Mouse (Mus musculus) forebrain, embryonic 10.5 days (tissue): ENCODE data around the gene Olfr629. TPM values are rescaled to one million over a fixed set of nuclear protein-coding genes. Genes with fewer than 3 reads are reported as not detected.
"Not testable (repeated sequence)": the region's sequence is repeated elsewhere in the genome, so short reads cannot be mapped to it uniquely, and the experiment has no call there.

Experiments used
- DNase-seq: peaks from one replicate; pipeline ENCODE4 v3.0.0-alpha.2; 2017; ENCODE audit warnings: low spot score; ENCODE audit errors: extremely low spot score
- H3K27ac ChIP-seq: fragments of 300-500 bp; sonication (generic); 2 replicates; pipeline ENCODE4 v1.5.1; 2016; ENCODE audit warnings: mild to moderate bottlenecking
- H3K27me3 ChIP-seq: fragments of 300-500 bp; sonication (generic); 2 replicates; pipeline ENCODE4 v1.6.1; 2016; ENCODE audit warnings: mild to moderate bottlenecking; ENCODE audit not compliant: poor library complexity, severe bottlenecking
- H3K36me3 ChIP-seq: fragments of 300-500 bp; sonication (generic); replicated peaks from 2 replicates; pipeline ENCODE4 v1.6.1; 2016; ENCODE audit warnings: mild to moderate bottlenecking, moderate library complexity
- H3K4me1 ChIP-seq: fragments of 300-500 bp; sonication (generic); 2 replicates; pipeline ENCODE4 v1.6.1; 2016
- H3K4me3 ChIP-seq: fragments of 300-500 bp; sonication (generic); 2 replicates; pipeline ENCODE4 v1.5.1; 2016; ENCODE audit warnings: mild to moderate bottlenecking, moderate library complexity
- H3K9me3 ChIP-seq: fragments of 300-500 bp; sonication (generic); 2 replicates; pipeline ENCODE4 v1.6.1; 2016; ENCODE audit warnings: mild to moderate bottlenecking, moderate library complexity
- WGBS: fragments of 180-500 bp; shearing (Covaris S2); methylation state at CpG from one replicate; pipeline ENCODE4 v1.1.7; 2016; 5-methylcytosine and 5-hydroxymethylcytosine counted together
- polyA plus RNA-seq: library from polyadenylated mRNA; unstranded; fragments of >200 nt; fragmentation: Nextera tagmentation; extraction: Ambion mirVana; gene quantifications from 2 replicates; pipeline ENCODE4 v1.2.1, GENCODE M21; 2016

Olfr629 gene
- polyA plus RNA-seq = not detected in 2 replicates

DNA sequence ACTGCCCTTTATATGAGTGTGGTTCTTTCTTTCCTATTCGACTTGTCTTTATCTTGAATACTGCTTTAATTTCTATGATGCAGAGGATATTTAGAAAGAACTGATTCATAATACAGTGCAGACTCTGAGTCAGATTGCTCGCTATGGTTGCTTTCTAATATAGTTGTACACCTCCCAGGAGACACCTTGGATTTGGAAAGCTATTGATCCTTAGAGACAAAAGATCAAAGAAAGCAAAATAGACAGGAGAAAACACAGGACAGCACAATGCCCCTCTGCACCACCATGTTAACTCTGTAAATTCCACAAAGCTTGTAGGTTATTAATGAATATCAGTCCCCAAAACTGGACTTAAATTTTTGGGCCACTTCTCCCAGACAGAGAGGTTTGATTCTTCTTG, at the start of gene Olfr629:
Olfr629 (minus strand) TSS at position 101 of the 400 bp plus-strand sequence.
- no peaks in the 10 kb centered on the region for H3K9me3 ChIP-seq
- no peaks in the 10 kb centered on the region for H3K4me1 ChIP-seq
- no peaks in the 10 kb centered on the region for H3K27me3 ChIP-seq
- DNase-seq = no peak
- no peaks in the 10 kb centered on the region for H3K36me3 ChIP-seq
- 78% methylated on average over 2 of the region's 2 CpGs for WGBS
- no peak within 1 kb of the TSS for H3K4me3 ChIP-seq
- H3K27ac ChIP-seq = no peak within 1 kb of the TSS

DNA sequence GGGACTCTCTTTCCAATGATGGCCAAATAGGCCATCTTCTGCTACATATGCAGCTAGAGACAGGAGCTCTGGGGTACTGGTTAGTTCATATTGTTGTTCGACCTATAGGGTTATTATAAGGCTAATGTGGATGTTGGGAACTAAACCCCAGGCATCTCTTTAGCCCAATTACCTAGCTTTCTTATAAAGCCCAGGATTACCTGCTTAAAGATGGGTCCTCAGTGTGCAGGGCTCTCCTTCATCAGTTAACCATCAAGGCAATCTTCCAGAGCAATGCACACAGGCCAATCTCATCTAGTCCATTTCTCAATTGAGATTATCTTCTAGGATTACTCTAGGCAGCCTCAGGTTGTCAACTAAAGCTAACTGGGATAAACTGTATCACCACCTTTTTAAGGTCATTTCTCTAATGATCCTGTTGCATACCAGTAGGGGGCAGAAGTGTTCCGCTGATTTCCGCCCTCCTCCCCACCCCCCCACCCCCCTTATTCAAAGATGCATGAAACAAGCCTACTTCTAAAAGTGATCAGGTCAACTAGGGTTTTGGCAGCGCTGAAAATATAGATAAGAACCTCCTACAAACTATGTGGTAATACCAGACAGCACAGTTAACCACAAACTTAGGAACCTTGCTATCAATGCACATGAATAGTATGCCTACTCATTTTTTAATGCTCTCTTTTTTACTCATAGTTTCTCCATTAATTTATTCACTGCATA, 48.1 kb upstream of the Olfr629 start:
- WGBS = 21% methylated on average over 4 of the region's 4 CpGs
- no peak overlapping the region for H3K27ac ChIP-seq
- H3K4me1 ChIP-seq = no peaks in the 10 kb centered on the region
- H3K27me3 ChIP-seq = no peaks in the 10 kb centered on the region
- H3K36me3 ChIP-seq = no peaks in the 10 kb centered on the region
- DNase-seq = no peak
- no peak overlapping the region for H3K4me3 ChIP-seq
- no peaks in the 10 kb centered on the region for H3K9me3 ChIP-seq

DNA sequence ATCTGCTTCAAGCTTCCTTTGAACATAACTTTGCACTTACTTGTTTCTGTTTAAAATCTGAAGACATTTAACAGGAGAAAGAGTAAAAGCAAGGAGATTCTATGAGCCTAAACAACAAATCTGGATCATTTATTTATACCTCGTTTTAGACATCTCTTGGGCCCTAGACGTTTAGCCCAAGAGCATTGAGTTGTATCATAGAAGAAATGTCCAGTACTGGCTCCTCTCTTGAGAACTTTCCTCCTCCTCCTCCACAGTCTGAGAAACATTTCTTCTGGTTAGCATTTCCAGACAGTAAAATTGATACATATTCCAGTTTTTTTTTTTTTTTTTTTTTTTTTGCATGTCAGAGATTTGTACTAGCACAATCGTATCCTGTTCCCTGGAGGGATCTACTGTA, 47.0 kb upstream of the Olfr629 start, which contains the start of gene Olfr67:
Olfr67 (minus strand) TSS at position 101 of the 400 bp plus-strand sequence.
- Histone ChIP-seq H3K27ac (no peak within 1 kb of the TSS), H3K27me3 (no peaks in the 10 kb centered on the region), H3K4me3 (no peak within 1 kb of the TSS), H3K36me3 (no peaks in the 10 kb centered on the region), H3K9me3 (no peaks in the 10 kb centered on the region), H3K4me1 (no peaks in the 10 kb centered on the region)
- WGBS = 87% methylated on average over 3 of the region's 3 CpGs
- DNase-seq = no peak

DNA sequence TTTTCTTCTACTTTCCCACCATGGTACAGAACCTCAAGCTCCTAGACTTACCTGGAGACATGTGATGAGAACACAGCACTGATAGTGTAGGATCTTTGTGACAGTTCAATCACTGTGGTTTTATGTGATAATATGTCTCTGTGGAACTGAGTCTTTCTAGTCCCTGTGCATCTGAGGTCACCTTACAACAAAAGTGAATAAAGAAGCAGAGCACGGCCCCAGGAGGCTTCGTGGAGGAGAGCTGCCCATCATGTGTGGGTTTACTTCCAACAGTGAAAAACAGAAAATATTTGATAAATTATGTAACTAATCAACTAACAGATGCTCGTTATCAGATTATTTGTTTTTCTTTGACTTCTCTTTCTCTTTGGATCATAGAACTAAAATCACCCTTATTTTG, 34.9 kb upstream of the Olfr629 start, which contains the start of gene Olfr68:
Olfr68 (minus strand) TSS at position 101 of the 400 bp plus-strand sequence.
- H3K4me1 ChIP-seq = no peaks in the 10 kb centered on the region
- H3K27me3 ChIP-seq = no peaks in the 10 kb centered on the region
- no peak within 1 kb of the TSS for H3K27ac ChIP-seq
- no peaks in the 10 kb centered on the region for H3K9me3 ChIP-seq
- 81% methylated on average over 3 of the region's 3 CpGs for WGBS
- H3K4me3 ChIP-seq = no peak within 1 kb of the TSS
- no peaks in the 10 kb centered on the region for H3K36me3 ChIP-seq
- no peak for DNase-seq

DNA sequence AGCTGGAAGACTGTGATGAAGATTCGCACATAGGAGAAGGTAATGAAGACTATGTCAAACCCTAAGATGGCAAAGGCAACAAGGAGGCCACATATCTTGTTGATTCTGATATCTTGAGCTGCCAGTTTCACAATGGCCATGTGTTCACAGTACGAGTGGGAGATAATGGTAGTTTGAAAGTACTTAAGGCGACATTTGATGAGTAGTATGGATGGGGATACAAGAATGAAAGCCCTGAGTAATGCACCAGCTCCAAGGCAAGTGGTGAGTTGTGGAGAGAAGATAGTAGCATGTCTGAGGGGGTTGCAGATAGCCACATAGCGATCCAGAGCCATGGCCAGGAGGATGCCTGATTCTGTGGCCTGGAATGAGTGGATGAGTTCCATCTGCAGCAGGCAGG, 32.9 kb upstream of the Olfr629 start:
- H3K36me3 ChIP-seq, H3K4me3 ChIP-seq, DNase-seq, H3K4me1 ChIP-seq, H3K9me3 ChIP-seq, H3K27ac ChIP-seq, H3K27me3 ChIP-seq: not testable (repeated sequence)
- 87% methylated on average over 4 of the region's 4 CpGs for WGBS

- 79% methylated on average over 2 of the region's 2 CpGs for WGBS
- Histone ChIP-seq H3K27ac (no peak within 1 kb of the TSS), H3K4me1 (no peaks in the 10 kb centered on the region), H3K4me3 (no peak within 1 kb of the TSS), H3K27me3 (no peaks in the 10 kb centered on the region), H3K36me3 (no peaks in the 10 kb centered on the region), H3K9me3 (no peaks in the 10 kb centered on the region)
- no peak for DNase-seq
These were observed 26.8 kb upstream of the Olfr629 start, which contains the start of gene Olfr69 for GRCm38 (mm10) chr7:103771494-103771893. Gene Olfr69 (minus strand): TSS chr7:103771594.

- WGBS = 92% methylated on average over 6 of the region's 6 CpGs
- not testable (repeated sequence) for H3K9me3 ChIP-seq, H3K4me3 ChIP-seq, H3K36me3 ChIP-seq, H3K27ac ChIP-seq, DNase-seq, H3K4me1 ChIP-seq, H3K27me3 ChIP-seq
These were observed 22.9 kb upstream of the Olfr629 start for GRCm38 (mm10) chr7:103767687-103768086.

DNA sequence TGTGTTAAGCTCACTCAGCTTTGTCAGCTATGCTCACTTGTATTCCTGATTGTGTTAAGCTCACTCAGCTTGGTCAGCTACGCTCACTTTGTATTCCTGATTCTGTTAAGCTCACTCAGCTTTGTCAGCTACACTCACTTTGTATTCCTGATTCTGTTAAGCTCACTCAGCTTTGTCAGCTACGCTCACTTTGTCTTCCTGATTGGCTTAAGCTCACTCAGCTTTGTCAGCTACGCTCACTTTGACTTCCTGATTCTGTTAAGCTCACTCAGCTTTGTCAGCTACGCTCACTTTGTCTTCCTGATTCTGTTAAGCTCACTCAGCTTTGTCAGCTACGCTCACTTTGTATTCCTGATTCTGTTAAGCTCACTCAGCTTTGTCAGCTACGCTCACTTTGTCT, 17.5 kb upstream of the Olfr629 start:
- H3K36me3 ChIP-seq, H3K27ac ChIP-seq, H3K4me1 ChIP-seq, H3K4me3 ChIP-seq, DNase-seq, H3K27me3 ChIP-seq, H3K9me3 ChIP-seq: not testable (repeated sequence)
- 89% methylated on average over 6 of the region's 6 CpGs for WGBS

DNA sequence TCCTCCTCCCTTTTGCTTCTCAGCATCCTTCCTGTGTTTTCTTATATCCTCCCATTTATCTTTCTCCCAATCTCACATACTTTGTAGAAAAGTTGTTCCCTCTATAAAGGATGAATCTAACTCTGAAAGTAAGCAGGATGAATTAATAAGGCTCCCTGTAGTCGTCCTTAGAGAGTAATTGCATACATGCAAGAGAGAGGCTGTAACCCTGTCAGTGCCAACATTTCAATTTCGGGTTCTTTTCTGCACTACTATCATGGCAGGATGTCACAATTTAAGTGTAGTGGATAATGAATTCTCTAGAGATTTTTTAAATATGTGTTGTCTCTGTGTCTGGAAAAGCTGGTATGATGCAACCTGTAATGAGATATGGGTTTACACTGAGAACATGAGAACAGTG, 12.5 kb upstream of the Olfr629 start, which contains the start of gene Olfr630:
Olfr630 (minus strand) TSS at position 101 of the 400 bp plus-strand sequence.
- no peak for DNase-seq
- no peak within 1 kb of the TSS for H3K27ac ChIP-seq
- WGBS = 55% methylated on average over 2 of the region's 2 CpGs

DNA sequence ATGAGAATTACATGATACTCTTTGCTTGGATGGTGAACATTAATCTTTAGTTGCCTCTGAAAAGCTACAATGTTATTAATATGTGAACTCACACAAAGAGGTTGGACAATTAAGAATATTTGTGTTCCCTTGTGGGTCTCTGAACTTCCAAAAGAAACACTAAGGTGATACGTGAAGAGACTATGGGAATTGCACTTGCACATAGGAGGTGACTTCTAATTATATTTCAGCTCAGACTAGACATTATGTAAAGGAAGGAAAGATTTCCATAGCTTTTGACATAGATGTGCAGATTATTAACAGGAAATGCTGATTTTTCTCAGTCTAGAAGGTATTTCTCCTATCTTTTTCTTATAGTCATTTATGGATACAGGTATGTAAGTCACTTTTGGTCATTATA, 14.7 kb downstream of the Olfr629 start, which contains the start of gene Olfr628:
Olfr628 (plus strand) TSS at position 301 of the 400 bp plus-strand sequence.
- 92% methylated on average over 1 of the region's 1 CpGs for WGBS
- Histone ChIP-seq H3K9me3 (no peaks in the 10 kb centered on the region), H3K27ac (no peak within 1 kb of the TSS), H3K36me3 (no peaks in the 10 kb centered on the region), H3K4me1 (no peaks in the 10 kb centered on the region), H3K27me3 (no peaks in the 10 kb centered on the region), H3K4me3 (no peak within 1 kb of the TSS)
- DNase-seq = no peak

More for the DNA sequence above, 12.5 kb upstream of the Olfr629 start, which contains the start of gene Olfr630:
- Histone ChIP-seq H3K36me3 (no peaks in the 10 kb centered on the region), H3K4me1 (no peaks in the 10 kb centered on the region), H3K9me3 (no peaks in the 10 kb centered on the region), H3K27me3 (no peaks in the 10 kb centered on the region), H3K4me3 (no peak within 1 kb of the TSS)

GRCm38 (mm10) chr7:103716398-103716797, 28.3 kb downstream of the Olfr629 start:
- H3K4me1 ChIP-seq, H3K27ac ChIP-seq, H3K4me3 ChIP-seq, DNase-seq, H3K27me3 ChIP-seq, H3K36me3 ChIP-seq, H3K9me3 ChIP-seq: not testable (repeated sequence)
- 96% methylated on average over 1 of the region's 1 CpGs for WGBS

DNA sequence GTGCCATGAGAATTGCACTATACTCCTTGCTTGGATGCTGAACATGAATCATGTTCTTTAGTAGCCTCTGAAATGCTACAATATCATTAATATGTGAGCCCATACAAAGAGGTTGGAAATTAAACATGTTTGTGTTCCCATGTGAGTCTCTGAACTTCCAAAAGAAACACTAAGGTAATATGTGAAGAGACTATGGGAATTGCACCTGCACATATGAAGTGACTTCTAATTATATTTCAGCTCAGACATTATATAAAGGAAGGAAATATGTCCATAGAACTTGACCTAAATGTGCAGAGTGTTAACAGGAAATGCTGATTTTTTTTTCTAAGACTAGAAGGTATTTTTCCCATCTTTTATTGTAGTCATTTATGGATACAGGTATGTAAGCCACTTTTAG, 30.4 kb downstream of the Olfr629 start, which contains the start of gene Olfr243:
Olfr243 (plus strand) TSS at position 301 of the 400 bp plus-strand sequence.
- no peak within 1 kb of the TSS for H3K27ac ChIP-seq
- no peaks in the 10 kb centered on the region for H3K9me3 ChIP-seq
- H3K36me3 ChIP-seq = no peaks in the 10 kb centered on the region
- no peak for DNase-seq
- no peak within 1 kb of the TSS for H3K4me3 ChIP-seq
- no peaks in the 10 kb centered on the region for H3K27me3 ChIP-seq
- H3K4me1 ChIP-seq = no peaks in the 10 kb centered on the region

GRCm38 (mm10) chr7:103712024-103712423, 32.7 kb downstream of the Olfr629 start:
- Histone ChIP-seq H3K27me3 (no peaks in the 10 kb centered on the region), H3K4me3 (no peak overlapping the region), H3K27ac (no peak overlapping the region), H3K4me1 (no peaks in the 10 kb centered on the region), H3K9me3 (no peaks in the 10 kb centered on the region), H3K36me3 (no peaks in the 10 kb centered on the region)
- 39% methylated on average over 2 of the region's 2 CpGs for WGBS
- no peak for DNase-seq
